Mouse (Mus musculus): ENCODE data around the gene Fnbp1.

DNA sequence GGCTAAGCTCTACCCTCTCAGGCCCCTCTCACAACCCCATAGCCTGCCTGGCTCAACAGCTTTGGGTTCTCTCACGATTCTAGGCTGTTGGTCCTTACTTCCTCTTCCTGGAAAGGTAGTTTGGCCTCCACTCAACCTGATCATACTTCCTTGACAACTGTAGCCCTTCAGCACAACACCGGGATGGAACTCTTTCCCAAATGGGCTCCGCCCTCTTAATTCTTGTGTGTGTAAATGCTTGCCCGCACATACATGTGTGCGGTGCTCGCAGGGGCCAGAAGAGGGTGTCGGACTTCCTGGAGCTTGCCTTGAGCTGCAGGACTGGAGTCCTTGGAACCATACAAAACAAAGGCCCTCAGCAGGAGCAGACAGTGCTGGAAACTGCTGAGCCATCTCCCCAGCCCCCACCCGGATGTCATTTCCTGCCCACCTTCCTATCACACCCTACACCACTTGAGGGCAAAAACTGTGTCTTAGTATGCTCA lies 11.0 kb downstream of the Fnbp1 start:
- TF ChIP-seq CTCF (IDR thresholded peaks at IDR 0.05; ENCODE audit: low read depth, low read length) (no peak), GATA2 (IDR thresholded peaks at IDR 0.05; ENCODE audit: borderline replicate concordance, low read depth, low read length) (no peak), POLR2AphosphoS5 (IDR thresholded peaks at IDR 0.05; ENCODE audit: insufficient replicate concordance, low read depth, low read length) (no peak), GATA1 (IDR thresholded peaks at IDR 0.05; ENCODE audit: borderline replicate concordance, low read length) (no peak), TAL1 (conservative IDR thresholded peaks at IDR 0.05; ENCODE audit: low read depth, low read length) (no peak)

Measured in G1E (cell line).